Mouse (Mus musculus) erythroblast, adult 5-6 weeks (primary cell): ENCODE measurements around the gene Nkx2-3. TPM values are rescaled to one million over a fixed set of nuclear protein-coding genes. Genes with fewer than 3 reads are reported as not detected.
A peak's percentile ranks its signal among the peaks of the same experiment; 100 is the strongest.

Source experiments
- ATAC-seq: replicated peaks from 2 replicates; pipeline ENCODE4 v1.8.0; 2016; ENCODE audit warnings: moderate number of reproducible peaks, mild to moderate bottlenecking, moderate TSS enrichment, inconsistent platforms; ENCODE audit not compliant: poor library complexity, low FRiP score, severe bottlenecking
- total RNA-seq, 2 experiments: library from RNA; stranded (forward) in 1 of 2; stranded (reverse) in 1 of 2; fragments of 150-400 nt in 1 of 2; fragments of 200-764, 138-1000 nt in 1 of 2; gene quantifications; 2 replicates each; pipeline versions ENCODE4 v1.2.3 to v1.2.4; 2015 to 2017; ENCODE audit warnings: low replicate concordance in 2 of 2

Nkx2-3 gene
- total RNA-seq (2015; ENCODE audit: low replicate concordance) (1.7 TPM in 1 of 2 replicates, not detected in the other), total RNA-seq (2017; ENCODE audit: low replicate concordance) (not detected in 2 replicates)

DNA sequence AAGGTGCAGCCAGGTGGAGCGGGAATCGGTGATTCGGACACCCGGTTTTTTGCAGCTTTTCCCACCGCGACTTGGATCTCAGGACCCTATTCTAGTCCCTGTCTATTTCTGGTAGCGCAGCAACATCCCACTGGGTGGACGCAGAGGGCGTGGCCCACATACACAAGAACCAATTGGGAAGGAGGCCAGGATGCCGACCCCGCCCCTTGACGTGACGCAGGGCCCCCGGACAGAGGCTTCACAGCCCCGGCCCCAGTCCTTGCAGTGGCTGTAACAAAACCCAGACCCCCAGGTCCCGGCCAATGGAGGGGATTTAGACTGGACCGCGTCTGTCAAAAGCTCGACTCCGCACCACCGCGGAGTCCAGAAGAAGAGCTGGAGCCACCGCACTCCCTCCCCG, at the start of gene Nkx2-3:
TSS of gene Nkx2-3 (plus strand) at position 275 of the 400 bp plus-strand sequence.
- ATAC-seq, result no peak

DNA sequence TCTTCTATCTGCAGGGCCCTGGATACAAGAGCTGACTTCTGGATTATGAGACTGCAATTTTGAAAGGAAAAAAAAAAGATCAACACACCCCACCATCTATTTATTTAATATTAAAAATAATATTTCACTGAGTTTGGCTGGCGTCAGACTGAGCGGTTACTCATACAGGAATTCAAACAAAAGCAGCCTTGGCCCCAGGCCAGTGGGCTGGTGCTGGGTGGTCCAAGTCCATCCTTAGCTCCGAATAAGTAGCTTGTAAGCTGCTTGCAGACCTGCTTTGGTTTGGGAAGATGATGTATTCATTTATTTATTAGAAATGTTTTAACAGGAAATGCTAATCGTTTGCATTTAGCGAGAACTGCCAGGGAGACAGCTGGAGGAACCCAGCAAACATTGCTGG, 49.0 kb upstream of the Nkx2-3 start:
- no peak for ATAC-seq

DNA sequence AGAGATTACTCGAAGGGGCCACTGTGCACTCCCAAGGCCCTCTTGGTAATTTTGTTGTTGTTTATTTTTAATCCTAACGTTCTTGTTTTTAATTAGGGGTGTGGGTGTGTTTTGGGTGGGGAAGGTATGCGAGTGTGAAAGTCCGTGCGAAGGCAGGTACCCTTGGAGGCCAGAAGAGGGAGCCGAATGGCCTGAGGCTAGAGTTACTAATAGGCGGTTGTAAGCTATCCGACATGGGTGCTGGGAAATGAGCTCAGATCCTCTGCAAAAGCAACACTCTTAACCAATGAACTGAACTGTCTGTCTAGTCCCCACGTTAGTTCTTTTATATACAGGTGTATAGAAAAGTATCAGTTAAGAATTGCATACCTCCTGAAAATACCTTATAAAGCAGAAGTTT, 43.8 kb upstream of the Nkx2-3 start:
- no peak for ATAC-seq

DNA sequence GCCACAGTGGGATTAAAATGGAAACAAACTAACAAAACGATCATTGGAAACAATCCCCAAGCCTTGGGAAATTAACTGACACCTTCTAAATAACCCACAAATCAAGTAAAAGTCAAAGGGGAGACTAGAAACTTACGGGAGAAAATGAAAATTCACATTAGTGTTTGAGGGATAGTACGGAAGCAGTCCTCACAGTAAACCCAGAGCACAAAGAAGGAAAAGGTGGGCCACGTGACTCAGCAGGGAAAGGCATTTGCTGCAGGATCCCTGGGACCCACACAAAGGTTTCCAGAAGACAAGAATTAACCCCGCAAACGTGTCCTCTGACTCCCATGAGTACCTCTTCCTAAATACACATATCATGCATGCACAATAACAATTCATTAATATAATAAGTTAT, 43.0 kb upstream of the Nkx2-3 start:
- ATAC-seq, result no peak

DNA sequence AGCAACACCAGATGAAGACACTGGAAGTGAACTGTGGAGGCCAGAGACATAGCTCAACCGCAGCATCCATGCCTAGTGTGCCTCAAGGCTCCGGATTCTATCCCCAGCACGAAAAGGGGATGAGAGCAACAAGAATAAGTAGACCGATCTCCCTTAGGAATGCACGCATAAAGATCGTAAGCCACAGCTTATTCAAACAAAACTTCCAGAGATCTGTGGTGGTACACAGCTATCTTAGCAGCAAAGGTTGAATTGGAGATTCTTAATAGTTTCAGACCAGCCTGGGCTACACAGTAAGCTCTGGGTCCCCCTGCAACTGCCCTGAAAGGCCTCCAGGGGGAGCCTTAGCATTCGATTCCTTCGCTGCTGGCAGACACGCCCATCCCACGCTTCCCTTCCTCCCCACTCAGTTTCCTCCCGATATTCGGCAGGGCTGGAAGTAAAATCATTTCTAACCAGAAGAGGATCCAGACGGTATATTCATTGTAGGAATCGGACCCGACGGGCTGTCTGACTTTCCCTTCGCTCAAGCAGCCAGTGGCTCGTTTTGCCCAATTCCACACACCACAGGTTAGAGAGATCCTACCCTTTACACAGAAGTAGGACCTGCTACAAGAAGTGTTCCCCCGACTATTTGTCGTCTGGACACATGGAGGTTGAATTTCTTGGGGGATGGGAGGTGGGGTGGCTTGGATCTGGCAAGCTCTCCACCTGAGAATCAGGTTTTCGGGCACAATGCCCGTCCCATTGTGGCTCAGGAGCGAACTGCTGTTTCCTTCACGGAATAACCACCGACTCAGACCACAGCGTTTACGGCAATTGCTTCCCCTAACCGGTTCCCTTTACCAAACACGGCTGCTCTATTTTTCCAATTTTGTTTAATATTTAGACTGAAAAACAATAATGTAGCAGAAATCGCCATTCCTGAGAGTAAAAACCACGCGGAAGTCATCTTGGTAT, 41.0 kb upstream of the Nkx2-3 start:
- ATAC-seq, result peak; percentile 98

DNA sequence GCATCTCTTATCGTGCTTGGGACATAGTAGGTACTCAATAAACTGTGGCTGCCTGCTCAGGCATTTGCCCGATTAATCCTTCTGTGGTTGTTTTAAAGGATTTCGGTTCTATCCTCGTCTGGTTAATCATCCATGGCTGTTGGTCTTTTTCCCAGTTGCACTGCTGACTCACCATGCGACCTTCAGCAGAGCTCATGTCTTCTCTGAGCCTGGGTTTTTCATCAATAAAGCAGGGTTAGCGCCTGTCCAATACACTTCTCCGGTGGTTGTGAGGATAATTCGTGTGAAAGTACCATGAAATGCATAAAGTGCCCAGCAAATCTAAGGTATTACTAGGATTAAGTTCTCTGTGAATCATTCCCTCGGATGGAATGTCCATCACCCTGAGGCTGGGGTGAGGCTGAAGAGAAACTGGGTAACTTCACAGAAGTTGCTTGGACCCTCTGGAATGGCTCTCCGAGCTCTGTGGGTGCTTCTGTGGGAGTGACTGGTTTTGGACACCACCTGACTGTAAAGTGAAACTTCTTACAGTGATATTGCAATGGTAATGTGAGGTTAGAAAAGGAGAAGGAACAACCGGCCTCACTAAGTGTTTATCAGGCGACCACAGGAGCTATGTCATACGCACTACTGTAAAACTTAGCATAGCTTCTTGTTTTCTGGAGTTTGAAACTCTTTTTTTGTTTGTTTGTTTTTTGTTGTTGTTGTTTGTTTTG, 32.9 kb upstream of the Nkx2-3 start:
- no peak for ATAC-seq

DNA sequence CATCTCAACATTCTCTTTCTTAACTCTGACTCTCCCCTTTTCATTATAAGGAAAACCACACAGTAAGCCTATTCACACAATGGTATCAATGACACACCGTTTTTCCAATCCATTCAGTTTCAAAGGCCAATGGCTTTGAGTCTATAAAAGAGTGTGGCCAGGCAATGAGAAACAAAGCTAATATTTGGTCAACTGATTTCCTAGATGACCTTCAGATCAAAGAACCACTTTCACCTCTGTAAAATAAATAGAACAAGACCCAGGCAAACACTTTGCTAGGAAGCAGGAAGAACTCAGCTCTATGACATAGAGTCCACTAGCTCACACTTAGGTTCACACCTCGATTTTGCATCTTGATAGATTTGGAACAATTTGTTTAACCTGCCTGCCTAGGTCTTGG, 30.9 kb upstream of the Nkx2-3 start:
- no peak for ATAC-seq

DNA sequence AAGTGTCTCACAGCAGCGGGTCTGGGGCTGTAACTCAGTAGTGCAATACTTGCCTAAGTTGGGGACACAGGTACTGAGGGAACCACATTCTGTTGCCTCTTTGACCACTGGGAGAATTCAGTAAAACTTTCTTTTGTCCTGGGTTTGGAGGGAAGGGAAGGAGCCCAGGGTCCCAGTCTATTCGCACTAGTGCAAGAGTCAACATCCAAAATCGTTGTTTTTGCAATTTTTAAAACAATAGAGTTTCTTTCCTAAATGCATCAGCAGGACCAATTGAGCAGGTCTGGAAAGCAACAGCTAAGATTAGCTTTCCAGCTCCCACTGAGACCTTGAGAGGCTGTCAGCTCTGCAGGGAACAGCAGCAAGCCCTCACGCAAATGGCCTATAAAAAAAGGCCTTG, 28.9 kb upstream of the Nkx2-3 start:
- no peak for ATAC-seq

DNA sequence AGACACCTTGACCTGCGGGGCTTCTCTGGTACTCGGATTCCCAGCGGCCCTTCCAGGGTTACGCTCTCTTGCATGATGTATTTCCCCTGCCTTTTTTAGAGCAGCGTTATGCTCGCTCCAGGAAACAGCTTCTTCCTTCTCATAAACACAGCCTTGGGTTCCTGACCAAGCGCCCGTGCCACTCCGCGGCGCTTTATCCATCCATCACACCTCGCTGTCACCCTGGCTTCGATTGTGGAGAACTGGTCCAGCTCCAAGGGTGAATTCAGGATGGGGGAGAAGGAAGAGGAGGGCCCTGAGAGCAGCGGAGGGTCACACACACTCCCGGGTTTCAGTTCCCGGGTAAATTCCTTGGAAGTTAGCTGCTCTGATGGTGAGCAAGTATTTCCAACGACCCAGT, 28.5 kb upstream of the Nkx2-3 start:
- no peak for ATAC-seq

DNA sequence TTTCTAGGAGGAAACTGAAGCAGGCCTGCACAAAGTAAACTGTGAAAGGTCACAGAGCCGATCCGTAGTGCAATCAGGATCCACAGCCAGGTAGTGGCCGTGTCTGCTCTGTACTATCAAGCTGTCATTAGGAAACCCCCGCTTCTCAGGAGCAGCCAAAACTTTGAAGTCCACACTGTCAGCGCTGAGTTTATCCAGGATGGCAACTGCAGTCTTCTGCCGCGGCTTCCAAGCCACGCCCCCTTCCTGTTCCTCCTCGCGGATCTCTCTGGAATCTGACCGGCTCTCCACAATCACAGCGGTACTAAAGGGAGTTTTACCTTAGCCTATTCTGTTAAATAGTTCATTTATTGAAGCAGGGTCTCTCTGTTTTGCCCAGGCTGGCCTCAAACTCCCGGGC, 27.3 kb upstream of the Nkx2-3 start:
- no peak for ATAC-seq

DNA sequence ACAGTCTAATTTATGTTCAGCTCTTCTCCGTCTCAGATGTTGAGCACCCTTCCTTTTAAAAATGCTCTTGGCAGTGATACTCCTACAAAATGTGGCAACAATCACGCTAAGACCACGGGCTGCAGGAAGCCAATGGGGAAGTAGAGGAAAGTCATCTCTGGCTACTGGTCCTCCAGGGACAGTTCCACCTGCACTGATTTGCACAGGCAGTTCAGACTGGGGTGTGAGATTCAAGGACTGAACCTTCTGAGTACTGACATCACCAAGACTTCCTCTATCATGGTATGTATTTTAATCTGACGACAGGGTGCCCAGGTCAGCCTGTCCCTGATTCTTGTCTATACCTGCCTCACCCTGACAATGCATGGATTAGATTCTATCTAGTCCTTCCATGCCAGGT, 20.1 kb upstream of the Nkx2-3 start:
- no peak for ATAC-seq

DNA sequence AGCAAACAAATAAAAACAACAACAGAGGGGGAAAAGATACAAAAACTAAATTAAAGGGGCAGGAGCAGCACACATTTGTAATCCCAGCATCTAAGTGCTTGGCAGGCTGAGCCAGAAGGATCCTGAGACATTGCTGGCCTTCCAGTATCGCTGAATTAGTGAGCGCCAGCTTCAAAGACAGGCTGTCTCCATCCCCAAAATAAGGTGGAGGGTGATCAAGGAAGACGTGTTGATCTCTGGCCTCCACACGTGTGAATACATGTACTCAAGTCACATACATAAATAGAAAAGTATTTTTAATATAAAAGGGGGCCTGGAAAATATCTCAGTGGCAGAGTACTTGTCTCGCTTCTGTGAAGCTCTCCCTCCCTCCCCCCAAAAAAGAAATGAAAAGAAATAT, 15.1 kb upstream of the Nkx2-3 start:
- no peak for ATAC-seq

DNA sequence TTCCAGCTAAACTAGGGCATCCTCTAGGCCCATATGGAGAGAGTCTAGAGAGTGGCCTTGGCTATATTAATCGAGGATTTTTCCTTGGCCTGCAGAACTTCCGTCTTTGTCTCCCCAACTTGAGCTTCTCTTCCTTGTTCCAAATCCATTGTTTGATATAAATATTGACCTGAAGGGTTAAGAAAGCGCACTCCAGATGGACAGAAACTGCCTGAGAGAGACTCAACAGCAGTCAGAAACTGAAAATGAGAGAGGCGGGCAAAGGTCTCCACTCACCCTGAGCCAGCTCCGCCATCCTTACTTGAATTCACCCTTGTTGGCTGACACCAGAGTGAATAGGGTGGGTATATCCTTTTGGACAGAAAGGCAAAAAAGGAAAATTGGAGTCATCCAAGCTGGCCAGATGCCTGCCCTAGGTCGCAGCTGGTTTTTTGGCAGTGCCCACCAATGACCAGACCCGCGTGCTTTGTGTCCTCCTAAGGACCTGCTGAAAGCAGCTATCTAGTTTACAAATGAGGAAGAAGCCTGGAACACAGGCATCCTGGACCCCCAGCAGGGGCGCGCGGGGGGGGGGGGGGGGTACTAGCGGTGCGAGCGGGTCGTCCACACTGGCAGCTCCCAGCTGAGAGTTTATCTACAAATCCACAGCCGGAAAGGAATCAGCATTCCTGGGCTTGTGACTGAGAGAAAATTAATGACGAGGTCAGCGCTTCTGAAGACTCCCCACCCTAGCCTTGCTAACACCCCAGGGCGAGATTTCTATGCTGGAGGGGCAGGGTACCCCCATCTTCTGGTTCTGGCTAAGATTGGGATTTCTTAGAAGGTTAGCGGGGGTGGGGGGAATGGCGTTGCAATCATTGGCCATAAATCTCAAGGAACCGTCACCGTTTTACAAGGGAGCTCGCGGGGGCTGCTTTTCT, 13.1 kb upstream of the Nkx2-3 start:
- no peak for ATAC-seq

DNA sequence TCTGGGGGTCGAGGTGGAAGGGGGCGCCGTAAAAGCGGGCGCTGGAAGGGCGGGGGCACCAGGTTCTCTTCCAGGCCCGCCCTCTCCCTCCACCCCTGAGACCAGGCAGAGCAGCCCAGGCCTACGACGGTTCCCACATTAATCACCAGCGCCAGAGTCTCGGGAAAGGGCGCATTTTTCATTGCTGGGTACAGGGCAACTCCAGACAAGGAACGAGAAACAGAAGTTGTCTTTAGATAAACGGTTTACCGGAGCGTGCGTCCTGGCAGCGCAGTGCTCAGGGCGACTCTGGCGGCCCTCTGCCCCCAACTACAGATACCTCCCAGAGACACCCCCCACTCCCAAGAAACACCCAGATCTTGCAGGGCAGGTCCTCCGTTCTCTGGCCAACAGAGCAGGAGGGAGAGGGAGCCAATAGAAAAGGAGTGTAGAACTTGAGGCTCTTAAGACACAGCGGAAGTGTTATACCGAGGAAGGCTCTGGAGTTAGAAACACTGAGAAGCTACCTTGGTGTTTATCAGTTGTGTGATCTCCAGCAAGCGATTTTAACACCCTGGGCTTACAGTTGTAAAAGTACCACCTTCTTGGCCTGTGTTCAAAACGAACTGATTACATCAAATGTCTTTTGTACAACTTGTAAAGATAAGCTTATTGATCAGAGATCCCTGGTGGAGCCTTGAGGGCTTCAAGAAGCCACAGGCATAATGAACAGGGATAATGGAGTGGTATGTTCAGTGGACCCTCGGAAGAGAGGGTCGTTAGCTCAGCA, 12.2 kb upstream of the Nkx2-3 start:
- ATAC-seq, result no peak

DNA sequence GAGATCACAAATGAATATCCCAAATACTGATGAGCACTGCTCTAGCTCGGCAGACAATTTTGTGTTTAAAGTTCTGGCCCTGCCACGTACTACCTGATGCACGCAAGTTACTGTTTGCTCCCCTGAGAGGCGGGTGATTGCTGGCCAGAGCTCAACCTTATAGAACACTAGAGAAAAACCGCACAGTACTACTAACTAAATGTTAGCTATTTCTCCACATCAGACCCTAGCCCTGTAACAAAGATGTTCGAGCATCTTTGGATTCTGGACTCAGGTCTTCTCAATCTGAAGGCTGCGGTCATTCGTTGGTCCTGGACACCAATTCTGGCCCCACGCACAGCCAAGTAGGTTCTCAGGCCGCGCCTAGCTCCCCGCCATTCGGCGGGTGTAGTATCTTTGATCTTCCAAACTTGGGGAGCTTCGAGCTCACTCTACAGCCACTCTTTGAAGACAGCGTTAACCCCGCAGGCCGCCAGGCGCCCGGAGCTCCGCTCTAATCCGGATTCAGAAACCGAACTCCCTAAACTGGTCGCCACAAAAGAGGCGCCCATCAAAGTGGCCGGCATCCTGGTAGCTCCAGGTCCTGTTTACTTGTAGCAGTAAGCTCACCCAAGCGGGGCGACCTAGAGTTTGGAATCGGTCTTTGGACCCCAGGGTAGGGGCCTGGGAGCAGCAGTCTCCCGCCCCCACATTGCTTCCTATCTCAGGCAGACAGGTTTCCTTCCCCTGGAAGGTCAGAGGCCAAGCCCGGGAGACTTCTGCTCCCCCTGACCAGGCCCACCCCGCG, 11.4 kb upstream of the Nkx2-3 start:
- no peak for ATAC-seq

DNA sequence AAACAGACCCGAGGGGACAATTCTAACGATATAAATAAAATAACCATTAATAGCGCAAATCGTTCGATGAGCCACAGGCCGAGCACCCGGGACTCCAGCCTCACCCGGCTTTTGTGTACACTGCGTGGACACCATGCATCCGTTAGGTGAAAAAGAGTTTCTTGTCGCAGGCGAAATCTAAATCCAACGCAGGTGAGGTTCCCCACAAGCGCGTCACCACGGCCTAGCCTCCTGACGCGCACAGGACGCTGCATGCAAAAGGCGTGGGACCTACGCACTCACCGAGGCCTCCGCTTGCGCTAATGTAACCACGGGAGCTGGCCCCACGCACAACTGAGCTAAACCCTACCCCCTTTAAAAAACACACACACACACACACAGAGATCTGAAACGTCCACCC, 10.7 kb upstream of the Nkx2-3 start:
- ATAC-seq, result no peak

DNA sequence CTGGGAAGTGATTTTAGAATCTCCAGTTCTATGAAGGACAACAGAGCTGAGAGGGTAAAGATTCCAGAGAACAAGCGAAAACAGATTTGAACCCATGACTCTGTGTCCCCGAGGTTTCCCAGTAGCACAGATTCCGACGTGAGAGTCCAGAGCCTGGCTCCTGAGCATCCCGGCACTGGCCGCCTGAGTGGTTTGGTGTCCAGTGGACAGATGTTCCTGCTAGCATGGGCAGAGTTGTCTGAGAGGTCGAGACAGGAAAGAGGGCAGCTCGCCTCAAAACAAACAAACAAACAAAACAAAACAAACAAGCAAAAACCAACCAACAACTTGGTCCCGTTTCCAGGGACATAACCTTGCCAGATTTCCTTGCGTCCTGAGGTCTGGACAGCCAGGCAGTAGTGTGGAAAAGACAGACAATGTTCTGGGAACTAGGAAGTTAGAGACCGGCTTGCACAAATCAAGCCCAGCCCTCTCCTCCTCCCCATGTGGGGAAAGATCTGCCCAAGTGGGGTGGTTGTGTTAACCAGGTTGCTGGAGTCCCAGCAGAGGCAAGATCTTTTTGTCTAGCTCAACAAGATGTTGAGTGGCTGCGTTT, 10.0 kb upstream of the Nkx2-3 start:
- no peak for ATAC-seq

DNA sequence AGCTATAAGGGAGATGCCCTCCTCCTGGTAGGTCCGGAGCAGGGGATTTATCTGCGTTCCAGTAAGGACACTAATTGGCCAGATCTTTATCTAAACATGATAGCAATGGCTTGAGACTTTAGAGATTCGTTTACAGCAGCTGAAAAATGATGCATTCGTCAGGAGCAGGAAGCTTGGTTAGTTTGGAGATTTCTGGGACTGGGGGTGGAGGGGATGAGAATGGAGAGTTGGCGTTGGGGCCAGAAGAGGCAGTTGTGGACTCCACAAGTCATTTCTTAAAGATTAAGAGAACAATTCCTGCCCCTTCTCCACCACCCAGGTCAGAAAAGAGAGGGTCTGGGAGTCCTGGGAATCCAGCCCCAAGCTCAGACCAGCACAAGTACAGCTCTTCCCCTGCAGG, 8.6 kb upstream of the Nkx2-3 start:
- ATAC-seq, result no peak
